Mouse (Mus musculus): Measurements from ENCODE around the gene Islr2. TPM values are rescaled to one million over a fixed set of nuclear protein-coding genes. Genes with fewer than 3 reads are reported as not detected.
A peak's percentile ranks its signal among the peaks of the same experiment; 100 is the strongest.

The Islr2 gene
- polyA plus RNA-seq, 2 experiments, result 0.03 TPM; not detected in 1

DNA sequence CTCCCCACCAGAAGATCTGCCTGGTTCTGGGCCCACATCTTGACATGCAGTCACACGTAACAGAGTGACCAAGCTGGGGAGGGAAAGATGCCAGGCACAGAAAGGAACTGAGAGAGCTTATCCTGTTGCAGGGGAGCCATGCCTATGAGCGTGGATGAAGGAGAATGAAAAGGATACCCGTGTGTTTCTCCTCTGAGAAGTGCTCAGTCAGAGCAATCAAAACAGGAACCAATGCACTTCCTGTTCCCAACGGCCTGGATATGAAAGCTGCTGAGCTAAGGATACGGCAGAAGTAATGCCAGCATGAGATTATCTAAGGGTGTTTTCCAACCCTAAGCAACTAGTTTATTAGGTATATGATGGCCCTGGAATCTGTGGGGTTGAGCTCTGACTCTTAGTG lies 28.3 kb upstream of the Islr2 start:
- 34% methylated on average over 5 of the region's 5 CpGs for WGBS (ENCODE audit: insufficient replicate concordance)
- Histone ChIP-seq H3K4me2 (ENCODE audit: low read depth) (no peak overlapping the region), H3K36me3 (replicated peaks; ENCODE audit: control insufficient read depth, insufficient read depth, low read depth) (peaks cover 78% of the 10 kb centered on the region), H3K27me3 (ENCODE audit: control insufficient read depth, insufficient read depth, low read length) (no peaks in the 10 kb centered on the region), H3K9ac (replicated peaks) (no peak overlapping the region), H3K27ac (no peak overlapping the region), H3K4me3 (ENCODE audit: insufficient read depth in 1 of 2, low read depth in 2 of 2, low read length in 2 of 2) (no peak overlapping the region), H3K9me3 (ENCODE audit: control insufficient read depth, low read length) (no peaks in the 10 kb centered on the region), H3K4me1 (replicated peaks; ENCODE audit: control insufficient read depth in 2 of 2, insufficient read depth in 2 of 2, low read length in 1 of 2) (no peaks in the 10 kb centered on the region; a peak in 1 of 4 replicates)
- no peak for DNase-seq (ENCODE audit: low read depth in 3 of 3, low spot score in 3 of 3)
- ATAC-seq (ENCODE audit: insufficient read depth), result no peak
- TF ChIP-seq EP300 (IDR thresholded peaks at IDR 0.05; ENCODE audit: low read depth) (no peak), CTCF (IDR thresholded peaks at IDR 0.05; ENCODE audit: low read depth) (no peak)

DNA sequence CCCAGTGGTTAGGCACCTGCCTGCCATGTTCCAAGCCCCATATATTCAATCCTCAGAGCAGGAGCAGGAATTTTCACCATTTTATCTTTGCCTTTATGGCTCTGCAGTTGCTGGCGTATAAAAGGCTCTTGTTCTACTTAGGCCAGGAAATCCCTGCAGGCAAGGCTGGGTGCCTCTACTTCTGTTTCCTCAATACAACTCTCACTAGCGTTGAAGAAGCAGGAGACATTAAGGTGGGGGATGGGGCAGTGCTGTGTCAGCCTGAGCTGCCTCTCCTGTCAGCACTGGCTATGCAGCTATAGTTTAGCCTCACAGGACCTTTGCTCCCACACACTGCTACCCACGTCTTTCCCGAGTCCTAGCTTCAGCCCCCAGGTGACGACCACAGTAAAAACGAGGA lies 27.6 kb upstream of the Islr2 start:
- Histone ChIP-seq H3K9me3 (ENCODE audit: control insufficient read depth, low read length) (no peaks in the 10 kb centered on the region), H3K27me3 (ENCODE audit: control insufficient read depth, insufficient read depth, low read length) (no peaks in the 10 kb centered on the region), H3K4me2 (ENCODE audit: low read depth) (no peak overlapping the region), H3K36me3 (replicated peaks; ENCODE audit: control insufficient read depth, insufficient read depth, low read depth) (peaks cover 78% of the 10 kb centered on the region), H3K4me1 (replicated peaks; ENCODE audit: control insufficient read depth in 2 of 2, insufficient read depth in 2 of 2, low read length in 1 of 2) (no peaks in the 10 kb centered on the region; a peak in 1 of 4 replicates), H3K4me3 (ENCODE audit: insufficient read depth in 1 of 2, low read depth in 2 of 2, low read length in 2 of 2) (no peak overlapping the region), H3K27ac (no peak overlapping the region), H3K9ac (replicated peaks) (no peak overlapping the region)
- no peak for DNase-seq (ENCODE audit: low read depth in 3 of 3, low spot score in 3 of 3)
- no peak for ATAC-seq (ENCODE audit: insufficient read depth)
- TF ChIP-seq CTCF (IDR thresholded peaks at IDR 0.05; ENCODE audit: low read depth) (no peak), EP300 (IDR thresholded peaks at IDR 0.05; ENCODE audit: low read depth) (no peak)
- 60% methylated on average over 6 of the region's 6 CpGs for WGBS (ENCODE audit: insufficient replicate concordance)

DNA sequence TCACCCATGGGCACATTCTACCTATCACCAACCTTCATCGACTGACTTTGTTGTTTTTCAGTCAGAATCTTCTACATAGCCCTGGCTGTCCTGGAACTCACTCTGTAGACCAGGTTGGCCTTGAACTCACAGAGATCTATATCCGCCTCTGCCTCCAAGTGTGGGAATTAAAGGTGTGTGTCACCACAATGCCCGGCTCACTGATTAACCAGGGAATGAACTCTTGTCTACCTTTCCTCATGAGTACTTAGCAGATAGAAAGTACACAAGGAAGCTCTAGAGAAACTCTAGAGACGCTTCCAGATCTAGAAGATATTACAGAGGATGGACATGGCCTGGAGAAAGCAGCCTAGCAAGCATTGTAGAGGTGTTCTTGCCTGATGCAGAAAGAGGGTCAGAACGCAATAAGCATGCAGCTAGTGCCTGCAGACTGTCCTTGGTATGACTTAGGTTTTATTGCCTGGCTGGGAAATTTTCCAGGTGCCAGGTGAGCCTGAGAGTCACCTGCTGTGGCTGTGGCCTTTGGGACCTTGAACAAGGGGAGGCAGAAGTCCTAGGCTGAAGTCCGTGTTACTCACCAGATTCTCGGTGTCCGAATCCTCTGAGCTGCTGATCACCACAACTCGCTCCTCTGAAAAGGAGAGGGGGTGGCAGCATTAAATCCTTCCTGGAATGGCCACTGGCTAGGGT lies 24.8 kb upstream of the Islr2 start:
- no peak for DNase-seq (ENCODE audit: low read depth in 3 of 3, low spot score in 3 of 3)
- H3K27ac ChIP-seq, result no peak overlapping the region
- H3K36me3 ChIP-seq (replicated peaks; ENCODE audit: control insufficient read depth, insufficient read depth, low read depth), result peaks cover 80% of the 10 kb centered on the region
- no peaks in the 10 kb centered on the region for H3K27me3 ChIP-seq (ENCODE audit: control insufficient read depth, insufficient read depth, low read length)
- no peak overlapping the region for H3K4me3 ChIP-seq (ENCODE audit: insufficient read depth in 1 of 2, low read depth in 2 of 2, low read length in 2 of 2)
- 82% methylated on average over 9 of the region's 9 CpGs for whole genome bisulfite sequencing (ENCODE audit: insufficient replicate concordance)
- TF ChIP-seq EP300 (IDR thresholded peaks at IDR 0.05; ENCODE audit: low read depth) (no peak), CTCF (IDR thresholded peaks at IDR 0.05; ENCODE audit: low read depth) (no peak)
- no peak overlapping the region for H3K4me2 ChIP-seq (ENCODE audit: low read depth)
- no peak for ATAC-seq (ENCODE audit: insufficient read depth)
- H3K9ac ChIP-seq (replicated peaks), result no peak overlapping the region
- H3K4me1 ChIP-seq (replicated peaks; ENCODE audit: control insufficient read depth in 2 of 2, insufficient read depth in 2 of 2, low read length in 1 of 2), result peaks cover 0 to 7% of the 10 kb centered on the region in 2 experiments; a peak in 2 of 4 replicates
- no peaks in the 10 kb centered on the region for H3K9me3 ChIP-seq (ENCODE audit: control insufficient read depth, low read length)

DNA sequence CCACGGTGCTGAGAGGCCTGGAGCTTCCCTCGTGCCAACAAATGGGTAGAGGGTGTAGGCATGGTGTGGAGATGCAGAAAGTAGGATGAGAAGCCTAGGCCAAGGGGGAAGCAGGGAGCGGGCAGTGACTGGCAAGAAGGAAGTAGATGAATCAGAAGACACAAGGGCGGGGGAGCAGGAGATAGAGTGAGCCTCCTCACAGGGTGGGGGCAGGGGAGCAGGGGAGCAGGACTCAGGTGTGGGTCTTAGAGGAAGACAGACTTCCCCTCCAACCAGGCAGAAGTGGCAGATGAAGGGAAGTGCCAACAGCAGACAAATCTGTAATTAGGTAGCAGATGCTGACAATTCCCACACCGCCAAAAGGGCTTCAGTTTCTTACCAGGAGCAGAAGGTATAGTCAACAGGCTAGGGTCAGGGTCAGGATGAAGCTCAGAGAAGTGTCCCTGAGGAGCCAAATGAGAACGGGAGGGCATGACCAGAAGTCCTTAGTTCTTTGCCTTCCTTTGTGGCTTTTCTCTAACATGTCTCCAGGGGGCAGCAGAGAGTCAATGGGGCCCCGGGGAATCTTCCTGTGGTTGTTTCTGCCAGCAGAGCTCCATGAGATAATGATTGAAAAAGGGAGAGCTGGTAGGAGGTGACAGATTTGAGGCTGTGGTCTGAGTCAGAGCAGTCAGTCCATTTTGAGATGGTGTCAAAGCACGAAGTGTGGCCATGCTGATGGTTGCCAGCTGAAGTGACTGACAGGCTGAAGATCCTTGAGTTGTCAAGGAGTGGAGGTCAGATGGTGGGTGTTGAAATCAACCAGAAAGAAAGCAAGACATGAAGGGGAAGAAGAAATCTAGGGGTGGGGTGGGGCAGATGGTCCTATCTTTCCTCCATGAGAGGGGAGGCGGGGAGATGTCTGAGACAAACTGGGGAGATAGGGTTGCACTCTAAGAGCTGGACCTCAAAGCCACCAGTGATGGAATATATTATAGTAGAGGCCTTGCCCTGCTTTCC lies 22.1 kb upstream of the Islr2 start:
- H3K9me3 ChIP-seq (ENCODE audit: control insufficient read depth, low read length), result no peaks in the 10 kb centered on the region
- H3K27me3 ChIP-seq (ENCODE audit: control insufficient read depth, insufficient read depth, low read length), result no peaks in the 10 kb centered on the region
- H3K4me2 ChIP-seq (ENCODE audit: low read depth), result no peak overlapping the region
- DNase-seq (ENCODE audit: low read depth in 3 of 3, low spot score in 3 of 3), result peak; percentile 44 to 66 (median 50)
- no peak overlapping the region for H3K9ac ChIP-seq (replicated peaks)
- H3K36me3 ChIP-seq (replicated peaks; ENCODE audit: control insufficient read depth, insufficient read depth, low read depth), result peaks cover 78% of the 10 kb centered on the region
- WGBS (ENCODE audit: insufficient replicate concordance), result 35% methylated on average over 9 of the region's 9 CpGs
- peak; percentile 18; the same call in 1 of the 2 replicates for ATAC-seq (ENCODE audit: insufficient read depth)
- H3K27ac ChIP-seq, result no peak overlapping the region
- TF ChIP-seq CTCF (IDR thresholded peaks at IDR 0.05; ENCODE audit: low read depth), result peak; percentile 94
- no peak for TF ChIP-seq EP300 (IDR thresholded peaks at IDR 0.05; ENCODE audit: low read depth)
- H3K4me1 ChIP-seq (replicated peaks; ENCODE audit: control insufficient read depth in 2 of 2, insufficient read depth in 2 of 2, low read length in 1 of 2), result peaks cover 0 to 7% of the 10 kb centered on the region in 2 experiments; a peak in 2 of 4 replicates
- no peak overlapping the region for H3K4me3 ChIP-seq (ENCODE audit: insufficient read depth in 1 of 2, low read depth in 2 of 2, low read length in 2 of 2)

DNA sequence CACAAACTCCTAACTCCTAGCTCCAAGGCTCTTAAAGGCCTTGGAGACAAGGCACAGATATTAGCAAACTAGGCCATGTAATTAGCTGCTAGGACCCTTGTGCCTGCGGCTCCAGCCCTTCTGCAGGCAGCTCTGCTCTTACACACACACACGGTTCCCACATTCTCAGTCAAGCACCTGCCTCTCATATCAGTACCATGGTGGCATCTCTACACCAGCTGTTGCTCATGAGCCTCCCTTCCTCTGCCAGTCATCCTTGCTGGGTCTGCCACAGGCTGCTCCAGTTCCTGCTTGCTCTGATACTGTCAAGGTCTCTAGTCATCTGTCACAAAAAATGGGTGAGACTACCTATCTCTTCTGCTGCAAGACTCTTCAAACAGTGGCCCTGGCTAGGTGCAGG lies 20.2 kb upstream of the Islr2 start:
- TF ChIP-seq CTCF (IDR thresholded peaks at IDR 0.05; ENCODE audit: low read depth) (no peak), EP300 (IDR thresholded peaks at IDR 0.05; ENCODE audit: low read depth) (no peak)
- no peak for DNase-seq (ENCODE audit: low read depth in 3 of 3, low spot score in 3 of 3)
- Histone ChIP-seq H3K9ac (replicated peaks) (no peak overlapping the region), H3K4me3 (ENCODE audit: insufficient read depth in 1 of 2, low read depth in 2 of 2, low read length in 2 of 2) (no peak overlapping the region), H3K27ac (no peak overlapping the region), H3K27me3 (ENCODE audit: control insufficient read depth, insufficient read depth, low read length) (no peaks in the 10 kb centered on the region), H3K36me3 (replicated peaks; ENCODE audit: control insufficient read depth, insufficient read depth, low read depth) (peaks cover 72% of the 10 kb centered on the region), H3K9me3 (ENCODE audit: control insufficient read depth, low read length) (no peaks in the 10 kb centered on the region), H3K4me1 (replicated peaks; ENCODE audit: control insufficient read depth in 2 of 2, insufficient read depth in 2 of 2, low read length in 1 of 2) (peaks cover 0 to 7% of the 10 kb centered on the region in 2 experiments; a peak in 2 of 4 replicates), H3K4me2 (ENCODE audit: low read depth) (no peak overlapping the region)
- 77% methylated on average over 2 of the region's 2 CpGs for WGBS (ENCODE audit: insufficient replicate concordance)
- ATAC-seq (ENCODE audit: insufficient read depth), result no peak
